Mouse (Mus musculus): ENCODE measurements around the gene C2.
"Not testable (repeated sequence)": the region's sequence is repeated elsewhere in the genome, so short reads cannot be mapped to it uniquely, and the experiment has no call there.

C2 gene

GRCm38 (mm10) chr17:34902895-34903294 is 4.8 kb upstream of the C2 start:
- DNase-seq: no peak

GRCm38 (mm10) chr17:34901948-34902347 is 3.9 kb upstream of the C2 start:
- not testable (repeated sequence) for DNase-seq

GRCm38 (mm10) chr17:34900826-34901225 is 2.8 kb upstream of the C2 start:
- DNase-seq: not testable (repeated sequence)

- DNase-seq: peak in 1 of 2 experiments; percentile 33
Observed at GRCm38 (mm10) chr17:34899890-34900243, 1.8 kb upstream of the C2 start.

GRCm38 (mm10) chr17:34899053-34899889 is 1.2 kb upstream of the C2 start:
- DNase-seq: peak; percentile 53 to 62

GRCm38 (mm10) chr17:34898706-34899052 is 614 bp upstream of the C2 start:
- no peak for DNase-seq

- peak in 1 of 2 experiments; percentile 23 for DNase-seq
Observed at GRCm38 (mm10) chr17:34897373-34898159, 499 bp downstream of the C2 start.

GRCm38 (mm10) chr17:34896366-34896765 is 1.7 kb downstream of the C2 start:
- DNase-seq: no peak

GRCm38 (mm10) chr17:34895724-34896123 is 2.3 kb downstream of the C2 start:
- DNase-seq: no peak

- no peak for DNase-seq
Observed at GRCm38 (mm10) chr17:34894801-34895530, 3.1 kb downstream of the C2 start.

- peak; percentile 88 to 90 for DNase-seq
Observed at GRCm38 (mm10) chr17:34894074-34894597, 3.9 kb downstream of the C2 start.

- DNase-seq: no peak
Observed at GRCm38 (mm10) chr17:34893072-34893824, 4.8 kb downstream of the C2 start.

GRCm38 (mm10) chr17:34891377-34891776 is 6.7 kb downstream of the C2 start:
- DNase-seq: peak in 1 of 2 experiments; percentile 33

GRCm38 (mm10) chr17:34890074-34890743 is 7.9 kb downstream of the C2 start:
- no peak for DNase-seq

GRCm38 (mm10) chr17:34887942-34888341 is 10.1 kb downstream of the C2 start:
- DNase-seq: no peak

- DNase-seq: no peak
Observed at GRCm38 (mm10) chr17:34885615-34886014, 12.4 kb downstream of the C2 start.

- no peak for DNase-seq
Observed at GRCm38 (mm10) chr17:34884704-34885103, 13.4 kb downstream of the C2 start.

GRCm38 (mm10) chr17:34883332-34883731 is 14.7 kb downstream of the C2 start:
- no peak for DNase-seq

GRCm38 (mm10) chr17:34881683-34882310 is 16.3 kb downstream of the C2 start, which contains the start of gene Gm20547:
Gene Gm20547, minus strand, starts transcription at chr17:34882042.
- DNase-seq: no peak

- DNase-seq: no peak
Observed at GRCm38 (mm10) chr17:34881166-34881565, 16.9 kb downstream of the C2 start.

GRCm38 (mm10) chr17:34879336-34879879 is 18.7 kb downstream of the C2 start, which contains the start of gene Zbtb12:
Gene Zbtb12, plus strand, starts transcription at chr17:34879483.
- DNase-seq: peak in 1 of 2 experiments; percentile 18

All from B cell, adult 2 months (primary cell).